Mouse (Mus musculus): ENCODE results near the gene Tle1. TPM values are rescaled to one million over a fixed set of nuclear protein-coding genes. Genes with fewer than 3 reads are reported as not detected.

Gene Tle1
- polyA plus RNA-seq (2012; rRNA removed; ENCODE audit: low replicate concordance): 24.6 and 31.8 TPM in 2 replicates

GRCm38 (mm10) chr4:72200559-72201409 lies at the start of gene Tle1:
Tle1 (minus strand) TSS chr4:72200919.

Measured in mammary gland, adult 2 months (tissue).